Mouse (Mus musculus) embryo, embryonic 10 days (tissue): ENCODE data around the gene Il21r.

Experiments
- DNase-seq: peaks from one replicate; pipeline ENCODE4 v3.0.0-alpha.2; 2015; ENCODE audit warnings: low spot score

The Il21r gene

GRCm38 (mm10) chr7:125603185-125603631 is at the start of gene Il21r:
TSS of gene Il21r (plus strand) at chr7:125603429.
- no peak for DNase-seq

GRCm38 (mm10) chr7:125553653-125554428 is 49.4 kb upstream of the Il21r start:
- DNase-seq: no peak

- DNase-seq: no peak
These were observed 48.6 kb upstream of the Il21r start for GRCm38 (mm10) chr7:125554456-125555114.

- no peak for DNase-seq
These were observed 47.8 kb upstream of the Il21r start for GRCm38 (mm10) chr7:125555351-125555872.

- DNase-seq: no peak
These were observed 47.1 kb upstream of the Il21r start for GRCm38 (mm10) chr7:125556096-125556495.

- no peak for DNase-seq
These were observed 46.4 kb upstream of the Il21r start for GRCm38 (mm10) chr7:125556865-125557264.

GRCm38 (mm10) chr7:125558401-125558945 is 44.8 kb upstream of the Il21r start:
- DNase-seq: no peak

- no peak for DNase-seq
These were observed 44.2 kb upstream of the Il21r start for GRCm38 (mm10) chr7:125558997-125559396.

- no peak for DNase-seq
These were observed 43.7 kb upstream of the Il21r start for GRCm38 (mm10) chr7:125559537-125559936.

- DNase-seq: no peak
These were observed 43.0 kb upstream of the Il21r start for GRCm38 (mm10) chr7:125560146-125560785.

- DNase-seq: peak; percentile 22
These were observed 42.0 kb upstream of the Il21r start for GRCm38 (mm10) chr7:125561085-125561690.

- DNase-seq: no peak
These were observed 40.8 kb upstream of the Il21r start for GRCm38 (mm10) chr7:125562413-125562812.

- no peak for DNase-seq
These were observed 40.1 kb upstream of the Il21r start for GRCm38 (mm10) chr7:125563093-125563492.

- DNase-seq: no peak
These were observed 38.8 kb upstream of the Il21r start for GRCm38 (mm10) chr7:125564316-125565024.

GRCm38 (mm10) chr7:125565516-125566285 is 37.5 kb upstream of the Il21r start:
- DNase-seq: peak; percentile 50

GRCm38 (mm10) chr7:125566420-125566819 is 36.8 kb upstream of the Il21r start:
- DNase-seq: no peak

GRCm38 (mm10) chr7:125568888-125569287 is 34.3 kb upstream of the Il21r start:
- no peak for DNase-seq

- no peak for DNase-seq
These were observed 31.3 kb upstream of the Il21r start for GRCm38 (mm10) chr7:125571891-125572290.

- DNase-seq: no peak
These were observed 30.5 kb upstream of the Il21r start for GRCm38 (mm10) chr7:125572737-125573136.

GRCm38 (mm10) chr7:125573849-125574248 is 29.4 kb upstream of the Il21r start:
- no peak for DNase-seq
